Mouse (Mus musculus) liver, adult 2 months (tissue): ENCODE data around the gene Bcan. TPM values are rescaled to one million over a fixed set of nuclear protein-coding genes. Genes with fewer than 3 reads are reported as not detected.
A peak's percentile ranks its signal among the peaks of the same experiment; 100 is the strongest.

Experiments used
- DNase-seq: peaks from one replicate; pipeline ENCODE4 v3.0.0-alpha.2; 2011; ENCODE audit warnings: low read depth, low spot score; ENCODE audit errors: extremely low read depth
- H3K27ac ChIP-seq: fragments of 200-500 bp; replicated peaks from 2 replicates; pipeline ENCODE4 v1.5.1; 2012; ENCODE audit warnings: low read depth, mild to moderate bottlenecking, control low read depth, inconsistent platforms, low read length; ENCODE audit not compliant: insufficient read depth
- H3K27me3 ChIP-seq: fragments of 200-500 bp; 2 replicates; pipeline ENCODE4 v1.6.1; 2012; ENCODE audit warnings: mild to moderate bottlenecking, moderate library complexity, low read length, inconsistent platforms; ENCODE audit not compliant: control insufficient read depth, insufficient read depth
- H3K36me3 ChIP-seq: fragments of 200-500 bp; 2 replicates; pipeline ENCODE4 v1.6.1; 2012; ENCODE audit warnings: low read length, inconsistent platforms; ENCODE audit not compliant: control insufficient read depth, insufficient read depth
- H3K4me1 ChIP-seq: fragments of 200-500 bp; 2 replicates; pipeline ENCODE4 v1.6.1; 2011; ENCODE audit warnings: low read length; ENCODE audit not compliant: control insufficient read depth, insufficient read depth
- H3K4me3 ChIP-seq: fragments of 200-500 bp; 2 replicates; pipeline ENCODE4 v1.5.1; 2011; ENCODE audit warnings: low read depth, mild to moderate bottlenecking, control low read depth, low read length, moderate library complexity; ENCODE audit not compliant: insufficient read depth
- H3K79me2 ChIP-seq: fragments of 200-500 bp; 2 replicates; pipeline ENCODE4 v1.6.1; 2012; ENCODE audit warnings: inconsistent platforms, mild to moderate bottlenecking, low read length, moderate library complexity; ENCODE audit not compliant: control insufficient read depth, insufficient read depth
- H3K9ac ChIP-seq: fragments of 200-500 bp; 2 replicates; pipeline ENCODE4 v1.6.1; 2012; ENCODE audit warnings: low read depth, mild to moderate bottlenecking, control low read depth, inconsistent platforms, low read length
- CTCF ChIP-seq: fragments of 200-500 bp; IDR thresholded peaks from 2 replicates; pipeline ENCODE4 v1.5.1; 2011; ENCODE audit warnings: low read depth, low read length, control low read depth
- POLR2A ChIP-seq: fragments of 200-500 bp; IDR thresholded peaks from 2 replicates; pipeline ENCODE4 v1.6.1; 2011; ENCODE audit warnings: low read length, control low read depth; ENCODE audit not compliant: insufficient read depth; ENCODE audit errors: extremely low read depth
- WGBS: fragments of 180-500 bp; shearing (Covaris S2); methylation state at CpG from one replicate; pipeline ENCODE4 v1.1.7; 2018; 5-methylcytosine and 5-hydroxymethylcytosine counted together
- polyA plus RNA-seq: library from polyadenylated mRNA; depleted of rRNA; stranded (reverse); fragments of >200 nt; gene quantifications from 2 replicates; pipeline ENCODE4 v1.2.3, GENCODE M21; 2012; rRNA removed
- total RNA-seq: library from RNA; depleted of rRNA; stranded (reverse); fragments of >200 nt; gene quantifications from 2 replicates; pipeline ENCODE4 v1.2.3, GENCODE M21; 2014; rRNA removed

Bcan gene
- total RNA-seq: 0.13 TPM in 1 of 2 replicates, not detected in the other
- not detected in 2 replicates for polyA plus RNA-seq

DNA sequence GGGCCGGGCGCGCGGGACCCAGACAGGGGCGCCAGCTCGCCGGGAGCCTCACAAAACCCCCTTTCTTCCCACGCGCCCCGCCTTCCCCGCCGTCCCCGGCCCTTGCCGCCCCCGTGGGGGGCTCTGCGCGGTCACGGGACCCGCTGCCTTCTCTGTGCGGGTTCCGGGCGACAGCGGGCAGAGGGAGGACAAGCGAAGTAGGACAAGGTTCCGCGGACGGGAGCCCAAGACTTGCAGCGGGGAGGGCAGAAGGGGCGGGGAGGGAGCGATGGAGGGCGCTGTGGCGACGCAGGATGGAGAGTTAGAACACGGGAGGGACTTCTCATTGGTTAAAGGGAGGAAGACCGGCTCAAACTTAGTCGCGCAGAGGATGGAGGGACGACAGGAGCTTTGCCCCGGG lies at the start of gene Bcan:
TSS of gene Bcan (minus strand) at position 50 of the 400 bp plus-strand sequence.
- Histone ChIP-seq H3K36me3 (no peaks in the 10 kb centered on the region), H3K27me3 (peaks cover 26% of the 10 kb centered on the region), H3K4me1 (no peaks in the 10 kb centered on the region), H3K4me3 (peak within 1 kb of the TSS; percentile 17; the same call in 1 of the 2 replicates), H3K27ac (no peak within 1 kb of the TSS), H3K9ac (no peak within 1 kb of the TSS), H3K79me2 (no peaks in the 10 kb centered on the region)
- 2% methylated on average over 34 of the region's 39 CpGs for WGBS
- no peak for DNase-seq
- TF ChIP-seq CTCF (no peak), POLR2A (no peak)

GRCm38 (mm10) chr3:88049532-88049931 lies 49.5 kb upstream of the Bcan start:
- H3K36me3 ChIP-seq: no peaks in the 10 kb centered on the region
- no peak for TF ChIP-seq CTCF
- TF ChIP-seq POLR2A: no peak
- H3K4me3 ChIP-seq: no peak overlapping the region
- 48% methylated on average over 3 of the region's 3 CpGs for WGBS
- no peak overlapping the region for H3K9ac ChIP-seq
- H3K79me2 ChIP-seq: no peaks in the 10 kb centered on the region
- no peak overlapping the region for H3K27ac ChIP-seq
- no peaks in the 10 kb centered on the region for H3K4me1 ChIP-seq
- H3K27me3 ChIP-seq: no peaks in the 10 kb centered on the region
- DNase-seq: no peak

- peak within 1 kb of the TSS; percentile 84 for H3K4me3 ChIP-seq
- peak within 1 kb of the TSS; percentile 6; the same call in 1 of the 2 replicates for H3K27ac ChIP-seq
- TF ChIP-seq POLR2A (0 out of 2 replicates have a peak, but pooled peaks have one; percentile 15), CTCF (no peak)
- no peaks in the 10 kb centered on the region for H3K79me2 ChIP-seq
- H3K27me3 ChIP-seq: no peaks in the 10 kb centered on the region
- peak; percentile 94 for DNase-seq
- H3K4me1 ChIP-seq: 0 out of 2 replicates have a peak, but pooled peaks cover 3% of the 10 kb centered on the region
- peak within 1 kb of the TSS; percentile 48 for H3K9ac ChIP-seq
- 9% methylated on average over 36 of the region's 36 CpGs for WGBS
- no peaks in the 10 kb centered on the region for H3K36me3 ChIP-seq
Observed at GRCm38 (mm10) chr3:88042661-88043421, 42.8 kb upstream of the Bcan start, which contains the start of gene Gpatch4. Gene Gpatch4 (plus strand): TSS chr3:88043108.

- 60% methylated on average over 1 of the region's 1 CpGs for WGBS
Observed at GRCm38 (mm10) chr3:88035561-88036293, 35.7 kb upstream of the Bcan start.

DNA sequence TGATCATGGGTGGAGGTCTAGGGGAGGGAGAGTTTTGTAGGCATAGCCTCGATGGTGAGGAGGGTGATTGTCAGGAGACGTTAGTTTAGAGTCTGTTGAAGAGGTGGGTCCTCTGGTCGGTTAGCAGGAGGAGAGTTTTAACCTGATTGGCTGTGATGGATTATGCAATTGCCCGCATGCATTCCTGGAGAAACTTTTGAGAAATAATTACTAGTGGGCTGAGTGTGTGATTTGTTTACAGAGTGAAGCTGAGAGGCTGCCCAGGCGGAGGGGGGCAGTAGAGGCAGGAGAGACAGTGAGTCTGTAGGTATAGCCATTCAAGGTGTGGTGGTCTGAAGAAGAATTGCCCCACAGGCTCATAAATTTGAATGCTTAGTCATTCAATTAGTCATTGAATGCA lies 33.5 kb upstream of the Bcan start:
- no peak overlapping the region for H3K27ac ChIP-seq
- H3K27me3 ChIP-seq: peaks cover 3% of the 10 kb centered on the region; the same call in 1 of the 2 replicates
- DNase-seq: no peak
- H3K4me1 ChIP-seq: no peaks in the 10 kb centered on the region
- TF ChIP-seq POLR2A: no peak
- TF ChIP-seq CTCF: no peak
- H3K79me2 ChIP-seq: no peaks in the 10 kb centered on the region
- no peak overlapping the region for H3K9ac ChIP-seq
- H3K4me3 ChIP-seq: no peak overlapping the region
- H3K36me3 ChIP-seq: no peaks in the 10 kb centered on the region
- 48% methylated on average over 5 of the region's 5 CpGs for WGBS

More at GRCm38 (mm10) chr3:88035561-88036293, 35.7 kb upstream of the Bcan start:
- Histone ChIP-seq H3K9ac (no peak overlapping the region), H3K4me1 (no peaks in the 10 kb centered on the region), H3K36me3 (no peaks in the 10 kb centered on the region), H3K27ac (no peak overlapping the region), H3K4me3 (no peak overlapping the region), H3K27me3 (peaks cover 3% of the 10 kb centered on the region; the same call in 1 of the 2 replicates), H3K79me2 (no peaks in the 10 kb centered on the region)
- TF ChIP-seq POLR2A: no peak
- no peak for TF ChIP-seq CTCF
- DNase-seq: no peak
